Mouse (Mus musculus): ENCODE data around the gene P2ry2.

Gene P2ry2

DNA sequence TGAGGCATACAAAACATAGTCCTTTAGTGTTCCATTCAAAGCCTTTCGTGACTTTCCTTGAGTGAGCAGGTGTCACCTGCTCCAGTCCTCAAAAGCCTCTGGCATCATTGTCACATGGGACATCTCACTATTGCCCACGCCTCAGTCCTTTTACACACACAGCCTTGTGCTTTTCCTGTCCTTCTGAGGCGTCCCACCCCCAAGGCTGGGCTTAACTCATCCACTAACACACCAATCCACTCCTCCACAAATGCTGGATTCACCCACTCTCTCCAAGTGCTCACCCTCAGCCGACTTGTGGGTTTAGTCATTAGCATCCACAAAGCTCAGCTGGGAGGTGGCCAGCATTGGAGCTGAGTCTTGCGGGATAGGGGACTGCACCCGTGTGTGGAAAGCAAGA is 4.8 kb upstream of the P2ry2 start:
- no peak for DNase-seq

DNA sequence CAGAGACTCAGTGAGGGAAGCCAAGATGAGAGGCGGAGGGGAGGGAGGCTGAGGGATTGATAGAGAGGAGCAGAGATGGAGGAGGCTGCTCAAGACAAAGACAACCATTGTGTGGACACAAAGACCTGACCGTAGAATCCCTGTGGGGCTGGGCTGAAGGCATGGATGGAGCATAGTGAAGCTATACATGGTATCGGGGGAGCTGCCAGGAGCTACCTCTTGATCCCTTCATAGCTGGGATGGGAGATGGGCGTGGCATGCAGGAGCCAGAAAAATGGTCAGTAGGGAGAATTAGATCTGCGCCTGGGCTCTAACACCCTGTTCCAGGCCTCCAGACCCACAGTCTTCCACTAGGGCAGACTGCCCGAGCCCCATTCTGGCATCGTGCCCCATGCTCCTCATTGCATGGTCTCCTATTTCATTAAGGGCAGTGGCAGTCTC is 4.4 kb upstream of the P2ry2 start:
- no peak for DNase-seq

DNA sequence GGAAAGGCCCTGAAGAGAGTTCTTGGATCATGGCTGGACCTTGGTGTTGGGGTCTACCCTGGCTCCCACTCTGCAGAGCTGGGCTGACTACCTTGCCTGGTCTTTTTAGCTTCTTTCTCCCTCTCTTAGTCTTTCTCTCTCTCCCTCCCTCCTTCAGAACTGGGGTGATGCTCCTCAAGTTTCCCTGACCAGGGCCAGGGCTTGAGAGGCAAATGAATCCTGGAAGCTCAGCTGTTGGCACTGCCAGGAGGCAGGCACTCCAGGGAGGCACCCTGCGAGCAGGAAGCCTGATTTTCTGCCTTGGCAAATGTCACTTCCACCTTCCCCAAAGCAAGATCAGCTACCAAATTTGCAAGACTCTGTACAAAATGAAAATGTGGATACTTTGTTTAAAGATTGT is 2.3 kb upstream of the P2ry2 start:
- DNase-seq = no peak

DNA sequence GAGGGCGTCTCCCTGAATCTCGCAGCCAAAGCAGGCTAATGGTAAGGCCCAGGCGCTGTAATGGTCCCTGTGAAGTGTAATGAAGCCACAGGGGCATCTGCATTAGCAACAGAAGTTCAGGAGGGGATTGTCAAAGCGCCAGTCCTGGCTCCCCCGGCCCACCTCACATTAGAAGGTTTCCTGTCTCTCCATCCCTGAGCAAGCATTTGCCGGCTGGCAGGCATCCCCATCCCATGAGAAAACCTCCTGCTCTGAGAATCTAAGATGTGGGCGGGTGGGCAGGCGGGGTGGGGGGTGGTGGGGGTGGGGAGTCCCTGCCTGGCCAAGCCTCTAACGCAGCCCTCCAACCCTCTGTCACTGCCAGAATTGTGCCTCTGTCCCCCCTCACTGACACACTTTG is 1.4 kb upstream of the P2ry2 start:
- no peak for DNase-seq

DNA sequence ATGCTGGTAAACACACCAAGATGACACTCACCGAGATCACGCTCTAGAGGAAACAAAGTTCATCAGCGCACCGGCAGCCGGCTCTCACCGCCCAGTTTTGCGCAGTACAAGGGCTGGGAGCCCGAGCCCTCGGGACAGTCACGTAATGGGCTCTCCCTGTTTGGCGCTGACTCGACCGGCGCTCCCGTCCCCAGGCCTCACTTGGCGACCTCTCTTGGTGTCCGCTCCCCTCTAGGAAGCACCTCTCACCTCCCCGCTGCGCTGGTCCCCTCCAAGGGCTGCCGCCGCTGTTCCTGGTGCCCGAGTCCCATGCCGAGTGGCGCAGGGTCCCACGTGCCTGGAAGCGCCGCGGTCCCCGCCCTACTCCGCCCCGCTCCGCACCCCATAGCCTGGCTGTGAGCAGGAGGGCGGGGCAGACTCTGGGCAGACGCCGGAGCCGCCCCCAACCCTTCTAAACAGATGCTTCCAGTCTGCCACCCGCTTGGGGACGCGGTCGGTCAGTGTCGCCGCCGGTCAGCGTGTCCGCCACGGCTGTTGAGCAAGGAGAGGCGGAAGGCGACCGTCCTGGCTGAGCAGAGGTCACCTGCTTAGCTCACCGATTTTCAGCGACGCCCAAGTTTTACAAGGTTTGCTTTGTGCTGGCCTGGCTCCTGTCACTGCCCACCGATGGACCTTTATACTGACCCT is 842 bp downstream of the P2ry2 start:
- DNase-seq = peak; percentile 91

DNA sequence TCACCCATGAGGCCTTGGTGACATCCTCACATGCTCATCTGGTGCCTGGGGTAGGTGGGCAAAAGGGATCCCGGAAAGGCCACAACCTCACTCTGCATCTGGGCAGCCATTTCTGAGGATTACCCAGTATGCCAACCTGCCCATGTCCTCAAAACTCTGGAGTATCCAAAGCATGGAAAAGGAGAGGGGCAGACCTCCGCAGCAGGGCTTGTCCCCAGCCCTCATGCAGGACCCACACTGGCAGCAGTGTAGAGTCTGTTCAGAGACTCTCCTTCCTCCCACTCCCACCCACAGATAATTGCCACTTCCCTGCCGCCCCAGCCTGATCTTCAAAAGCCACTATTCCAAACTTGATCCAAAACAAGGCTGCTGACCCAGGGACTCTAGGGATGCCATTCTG is 1.9 kb downstream of the P2ry2 start:
- no peak for DNase-seq

DNA sequence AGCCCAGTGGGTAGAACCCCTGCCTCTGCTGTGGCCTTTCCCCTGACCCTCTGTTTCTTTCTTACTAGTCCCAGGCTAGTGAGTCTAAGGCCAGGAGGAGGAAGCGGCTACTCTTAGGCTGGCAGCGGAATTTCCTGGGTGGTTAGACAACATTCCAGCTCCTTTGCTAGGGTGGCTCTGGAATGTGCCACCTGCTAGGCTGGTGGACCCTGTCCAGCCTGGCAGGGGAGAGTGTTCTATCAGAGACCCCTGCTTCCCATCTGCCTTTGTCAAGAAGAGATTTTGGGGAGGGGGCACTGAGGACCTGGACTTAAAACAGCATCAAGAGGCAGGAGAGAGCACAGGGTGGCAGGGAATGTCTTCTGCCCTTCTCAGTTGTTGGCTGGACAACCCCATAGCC is 6.5 kb downstream of the P2ry2 start:
- no peak for DNase-seq

DNA sequence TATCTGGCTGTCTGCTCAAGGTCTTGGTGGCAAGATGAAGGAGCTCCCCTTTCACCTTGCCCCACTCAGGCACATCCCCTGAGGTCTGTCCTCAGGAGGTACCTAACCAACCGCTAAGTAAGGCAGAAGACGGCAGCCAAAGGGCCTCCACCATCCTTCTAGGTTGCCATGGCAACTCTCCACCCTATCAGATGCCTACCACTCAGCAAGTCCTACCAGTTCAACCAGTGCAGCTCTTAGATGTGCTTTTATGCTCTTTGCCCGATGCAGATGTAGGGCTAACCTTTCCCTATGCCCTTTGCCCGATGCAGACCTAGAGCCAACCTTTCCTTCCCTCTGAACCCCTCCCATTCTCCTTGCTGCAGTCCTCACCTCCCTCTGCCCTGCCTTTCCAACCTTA is 7.5 kb downstream of the P2ry2 start:
- no peak for DNase-seq

DNA sequence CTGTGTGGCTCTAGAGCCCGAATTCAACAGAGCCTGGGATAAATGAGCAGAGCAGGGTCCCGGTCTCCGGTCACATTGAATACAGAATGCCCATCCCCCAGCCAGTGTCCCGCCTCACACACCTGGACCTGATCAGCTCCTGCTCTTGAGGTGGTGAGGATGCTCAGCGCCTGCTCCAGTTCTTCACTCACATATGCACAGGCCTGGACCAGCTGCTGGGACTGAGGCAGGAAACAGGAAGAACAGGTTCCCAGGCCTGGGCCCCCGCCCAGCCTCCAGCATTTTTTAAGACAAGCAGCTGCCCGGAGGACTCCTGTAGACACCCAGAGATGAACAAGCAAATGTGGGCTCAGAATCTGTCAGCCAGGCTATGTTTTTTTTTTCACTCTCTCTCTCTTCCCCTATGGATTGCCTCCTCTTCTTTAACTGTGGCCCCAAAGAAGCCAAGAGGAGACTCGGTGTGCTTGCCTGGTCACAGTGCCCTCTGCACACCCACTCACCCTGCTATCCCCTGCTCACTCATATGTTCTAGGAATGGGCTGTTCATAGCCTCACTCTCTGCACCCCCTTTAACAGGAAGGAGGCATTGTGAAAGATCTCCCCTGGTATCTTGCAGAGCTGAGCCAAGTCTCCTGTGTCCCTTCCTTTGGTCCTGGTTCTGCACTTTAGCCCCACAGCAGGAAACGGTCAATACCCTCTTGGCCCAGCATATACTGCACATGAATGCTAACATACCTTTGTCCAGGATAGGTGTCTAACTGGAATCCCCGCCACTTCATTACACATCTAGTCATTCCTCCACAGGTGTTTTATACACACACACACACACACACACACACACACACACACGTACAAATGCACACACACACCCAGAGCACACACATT is 9.0 kb downstream of the P2ry2 start:
- no peak for DNase-seq

DNA sequence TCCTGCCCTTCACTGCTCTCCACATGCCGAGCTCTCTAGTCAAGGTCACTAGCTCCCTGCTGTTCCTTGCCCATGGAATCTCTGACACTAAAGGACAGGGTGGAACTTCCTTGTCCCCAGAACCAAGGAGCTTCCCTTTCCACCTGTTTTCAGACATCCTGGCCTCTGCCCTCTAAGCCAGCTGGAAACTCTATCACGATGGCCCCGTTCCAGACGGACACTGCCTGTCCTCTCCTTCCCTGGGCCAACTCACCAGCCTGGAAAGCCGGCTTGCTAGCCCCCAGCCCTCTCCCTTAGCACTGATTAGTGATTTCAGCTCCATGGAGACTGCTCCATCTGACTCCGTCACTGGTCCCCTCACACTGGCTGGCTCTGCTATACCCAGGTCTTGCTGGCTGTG is 10.4 kb downstream of the P2ry2 start:
- DNase-seq = no peak

DNA sequence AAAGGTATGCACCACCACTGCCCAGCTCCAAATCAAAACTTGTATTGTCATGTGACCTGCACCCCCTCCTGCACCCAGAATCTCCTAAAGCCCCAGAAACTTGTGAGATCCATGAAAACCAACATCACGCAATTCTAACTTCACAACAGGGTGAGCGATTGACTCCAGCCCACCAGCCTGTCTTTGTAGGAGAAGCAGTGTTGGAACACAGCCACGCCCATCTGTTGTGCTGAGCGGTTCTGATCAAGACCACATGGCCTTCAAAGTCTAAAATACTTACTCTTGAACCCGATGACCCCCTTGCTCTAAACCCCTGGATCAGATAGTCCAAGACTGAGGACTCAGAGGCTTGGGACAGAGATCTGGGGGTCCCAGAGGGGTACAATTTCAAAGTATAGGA is 13.0 kb downstream of the P2ry2 start:
- peak; percentile 47 for DNase-seq

DNA sequence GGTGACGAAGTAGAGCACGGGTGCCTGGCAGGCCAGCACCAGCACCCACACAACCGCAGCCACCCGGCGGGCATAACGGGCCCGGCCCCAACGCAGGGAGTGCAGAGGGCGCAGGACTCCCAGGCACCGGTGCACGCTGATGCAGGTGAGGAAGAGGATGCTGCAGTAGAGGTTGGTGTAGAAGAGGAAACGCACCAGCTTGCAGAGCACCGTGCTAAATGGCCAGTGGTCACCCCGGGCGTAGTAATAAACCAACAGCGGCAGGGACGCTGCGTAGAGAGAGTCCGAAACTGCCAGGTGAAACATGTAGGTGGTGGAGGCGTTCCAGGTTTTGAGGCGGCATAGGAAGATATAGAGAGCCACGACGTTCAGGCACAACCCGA is 14.1 kb downstream of the P2ry2 start:
- no peak for DNase-seq

DNA sequence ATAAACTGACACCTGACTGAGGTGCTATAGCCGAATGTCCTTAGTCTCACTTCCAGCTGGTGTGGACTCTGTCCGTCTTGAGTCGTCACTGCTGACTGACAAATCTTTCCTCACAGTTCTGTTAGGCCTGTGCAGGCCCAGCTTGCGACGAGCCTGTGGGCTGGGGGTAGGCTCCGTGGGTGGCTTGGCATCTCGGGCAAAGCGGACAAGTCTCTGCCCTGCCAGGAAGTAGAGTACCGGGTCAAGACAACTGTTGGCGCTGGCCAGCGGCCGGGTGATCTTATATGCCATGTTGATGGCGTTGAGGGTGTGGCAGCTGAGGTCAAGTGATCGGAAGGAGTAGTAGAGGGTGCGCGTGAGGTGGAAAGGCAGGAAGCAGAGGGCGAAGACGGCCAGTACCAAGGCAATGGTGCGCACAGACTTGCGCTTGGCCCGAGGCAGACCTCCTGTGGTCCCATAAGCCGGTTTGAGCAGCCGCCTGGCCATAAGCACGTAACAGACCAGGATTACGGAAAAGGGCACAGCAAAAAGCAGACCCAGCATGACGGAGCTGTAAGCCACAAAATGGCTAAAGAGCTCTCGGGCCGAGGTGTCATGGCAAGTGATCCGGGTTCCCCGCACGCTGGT is 14.6 kb downstream of the P2ry2 start:
- no peak for DNase-seq

DNA sequence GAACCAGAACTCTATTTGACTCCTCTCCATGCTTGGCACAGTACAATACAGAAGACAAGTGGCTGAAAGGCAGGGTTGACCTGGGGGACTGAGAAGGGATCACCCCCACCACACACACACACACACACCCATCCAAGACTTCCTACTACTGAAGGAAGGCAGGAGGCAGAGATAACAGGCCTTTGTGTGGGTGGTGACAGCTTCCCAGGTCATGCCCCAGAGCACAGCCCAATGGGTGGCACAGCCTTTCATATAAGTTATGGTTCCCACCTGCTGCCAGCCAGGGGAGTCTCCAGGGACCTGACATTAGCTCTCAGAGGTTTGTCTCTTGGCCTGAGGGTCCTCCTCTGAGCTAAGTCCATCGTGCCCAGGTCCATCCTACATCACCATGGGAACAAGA is 15.5 kb downstream of the P2ry2 start:
- DNase-seq = no peak

DNA sequence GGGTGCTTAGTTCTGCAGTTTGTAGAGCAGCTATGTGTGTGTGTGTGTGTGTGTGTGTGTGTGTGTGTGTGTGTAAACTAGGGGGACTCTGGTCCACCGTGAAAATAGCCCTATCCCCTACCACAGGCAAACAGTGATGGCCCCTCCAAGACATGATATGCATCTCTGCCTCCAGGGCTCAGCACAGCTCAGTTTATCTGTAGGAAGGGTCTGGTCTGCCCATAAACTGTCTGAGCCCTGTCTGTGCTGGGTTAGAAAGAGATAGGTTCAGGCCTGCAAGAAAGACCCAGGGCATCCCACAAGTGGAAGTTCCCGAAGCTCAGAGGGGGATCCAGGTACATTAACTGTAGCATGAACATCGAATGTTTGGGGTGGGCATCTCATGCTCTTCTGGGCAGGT is 16.7 kb downstream of the P2ry2 start:
- no peak for DNase-seq

DNA sequence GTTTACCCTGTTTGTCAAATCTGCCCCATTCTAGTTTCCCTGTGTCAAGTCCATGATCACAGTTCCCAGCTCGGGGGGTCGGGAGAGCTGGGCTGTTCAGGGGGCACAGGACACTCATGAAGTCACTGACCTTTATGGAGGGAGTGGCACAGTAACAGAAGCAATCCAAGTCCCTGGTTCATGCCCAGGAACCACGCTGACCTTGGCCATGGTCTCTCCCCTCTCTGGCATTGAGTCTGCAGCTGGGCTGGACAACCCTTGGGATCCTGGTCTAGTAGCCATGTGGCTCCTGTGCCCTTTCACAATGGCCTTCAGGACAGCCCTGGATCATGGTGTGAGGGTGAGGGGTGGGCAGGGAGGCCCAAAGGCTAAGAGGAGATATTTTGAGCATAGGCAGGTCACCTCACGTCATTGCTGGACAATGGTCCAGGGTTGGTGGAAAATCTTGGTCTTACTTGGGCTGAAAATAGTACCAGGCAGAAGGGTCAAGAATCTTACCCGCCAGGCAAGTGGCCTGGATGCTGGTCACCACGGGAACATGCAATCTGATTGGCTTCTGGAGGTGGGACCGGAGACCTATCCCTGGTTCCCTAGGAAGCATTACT is 17.3 kb downstream of the P2ry2 start:
- DNase-seq = no peak

DNA sequence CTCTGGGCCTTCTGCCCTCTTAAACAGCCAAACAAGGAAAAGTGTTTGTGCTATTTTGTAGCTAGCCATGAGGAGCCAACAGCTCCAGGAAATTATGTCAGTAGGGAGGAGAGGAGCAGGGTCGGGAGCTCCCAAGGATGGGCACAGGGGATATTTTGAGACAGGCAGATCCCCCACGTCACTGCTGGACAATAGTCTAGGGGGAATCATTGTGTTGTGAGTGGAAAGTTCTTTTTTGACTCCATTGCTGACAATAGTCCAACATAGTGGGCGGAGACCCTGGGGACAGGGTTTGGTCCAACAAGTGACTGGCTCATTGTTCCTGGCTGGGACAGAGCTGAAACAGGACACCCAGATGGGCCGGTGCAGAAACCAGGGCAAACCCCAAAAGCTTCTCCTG is 19.5 kb downstream of the P2ry2 start:
- peak; percentile 80 for DNase-seq

DNA sequence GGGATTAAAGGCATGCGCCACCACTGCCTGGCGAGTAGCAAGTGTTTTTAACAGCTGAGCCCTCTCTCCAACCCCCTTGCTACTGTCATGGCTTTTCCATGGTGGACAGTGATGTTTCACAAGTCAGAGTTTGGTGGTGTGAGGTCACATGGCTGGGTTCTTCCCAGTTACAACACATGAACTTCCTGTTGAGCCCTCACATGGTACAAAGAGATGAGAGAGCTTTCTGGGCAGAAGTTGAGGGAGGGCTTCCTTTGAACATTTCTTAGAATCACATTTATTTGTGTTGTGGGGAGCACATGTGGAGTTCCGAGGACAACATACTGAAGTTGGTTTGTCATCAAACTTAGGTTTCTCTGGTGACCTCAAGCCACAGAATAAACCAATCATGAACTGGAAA is 20.7 kb downstream of the P2ry2 start:
- DNase-seq = peak; percentile 64

DNA sequence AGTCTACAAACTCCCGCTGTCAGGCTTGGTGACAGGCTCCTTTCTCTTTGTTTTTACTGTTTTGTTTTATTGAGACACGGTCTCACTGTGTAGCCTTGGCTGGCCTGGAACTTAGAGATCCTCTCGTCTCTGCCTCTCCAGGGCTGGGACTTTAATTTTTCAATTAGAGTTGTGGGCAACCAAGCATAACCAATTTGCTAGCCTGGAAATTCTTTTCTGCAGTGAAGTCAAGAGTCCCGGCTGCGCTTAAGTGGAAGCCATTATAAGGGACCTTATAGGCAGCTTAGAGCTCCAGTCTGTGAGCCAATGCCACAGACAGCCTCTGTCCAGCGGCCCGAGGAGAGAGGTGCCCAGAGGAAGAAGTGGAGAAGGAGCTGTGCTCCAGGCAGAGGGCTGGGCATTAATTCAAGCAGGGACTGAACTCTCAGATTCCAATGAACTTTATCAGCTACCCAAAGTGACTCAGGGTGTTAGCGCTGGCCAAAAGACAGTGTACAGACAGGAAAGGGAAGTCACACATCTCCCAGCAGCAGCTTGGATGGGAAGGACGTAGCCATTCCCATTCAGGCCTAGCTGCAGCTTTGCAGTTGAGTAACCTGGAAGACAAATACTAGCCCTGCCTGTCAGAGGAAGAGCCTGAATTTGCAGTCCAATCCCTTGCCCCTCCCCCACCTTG is 21.9 kb downstream of the P2ry2 start:
- DNase-seq = peak; percentile 76

DNA sequence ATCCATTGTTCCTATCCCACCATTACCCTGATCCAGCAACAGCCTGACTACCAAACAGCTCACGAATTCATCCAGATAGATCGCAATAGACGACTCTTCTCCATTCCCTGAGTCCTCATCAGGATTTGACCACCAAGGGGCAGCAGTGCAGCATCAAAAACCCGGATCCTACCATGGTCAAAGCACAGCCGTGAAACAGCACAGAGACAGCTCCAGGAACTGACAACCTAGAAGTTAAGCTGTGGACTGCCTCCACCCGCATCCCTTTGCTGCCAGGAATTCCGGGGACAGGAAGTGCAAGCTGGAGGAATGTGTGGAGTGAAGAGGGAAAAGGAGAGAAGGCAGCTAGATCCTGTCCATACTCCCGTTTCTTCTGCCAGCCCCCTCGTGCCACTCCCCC is 24.6 kb downstream of the P2ry2 start:
- peak; percentile 93 for DNase-seq

DNA sequence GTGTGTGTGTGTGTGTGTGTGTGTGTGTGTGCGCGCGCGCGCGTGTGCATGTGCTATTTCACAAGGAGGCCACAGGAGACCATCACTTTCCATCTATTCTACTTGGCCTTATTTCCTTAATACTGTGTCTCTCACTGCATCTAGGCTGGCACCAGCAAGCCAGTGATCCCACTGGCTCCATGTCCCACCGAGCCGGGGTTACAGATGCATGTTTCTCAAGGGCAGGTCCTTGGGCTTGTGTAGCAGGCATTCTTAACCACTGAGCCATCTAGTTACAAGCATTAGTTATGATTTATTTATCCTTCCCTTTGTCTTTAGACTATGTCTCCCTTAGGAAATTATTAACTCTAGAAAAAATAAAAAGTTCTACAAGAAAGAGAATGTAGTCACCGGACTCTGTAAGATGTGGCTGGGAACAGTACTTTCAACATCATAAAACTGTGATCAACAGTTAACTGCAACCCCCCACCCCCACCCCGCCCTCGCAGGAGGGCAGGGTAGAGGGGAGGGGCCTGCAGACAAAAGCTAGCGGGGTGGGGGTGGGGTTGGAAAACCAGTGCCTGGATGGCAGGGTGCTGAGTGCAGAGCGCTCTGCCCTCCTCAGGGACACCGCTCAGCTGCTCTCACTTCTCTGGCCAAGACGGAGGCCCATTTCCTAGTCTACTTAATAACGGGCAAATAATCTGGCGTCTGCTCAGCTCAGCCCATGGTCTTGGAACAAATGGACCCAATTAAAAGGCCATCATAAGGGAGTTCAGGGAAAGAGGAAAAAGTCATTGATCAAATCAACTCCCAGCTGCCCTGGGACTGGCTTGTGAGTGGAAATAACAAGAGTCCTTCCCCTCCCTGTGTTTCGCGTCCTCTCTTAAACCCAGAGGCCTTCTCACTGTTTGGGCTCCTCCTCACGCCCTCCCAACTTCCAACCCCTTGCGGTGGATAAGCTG is 27.9 kb downstream of the P2ry2 start:
- DNase-seq = peak; percentile 73

DNA sequence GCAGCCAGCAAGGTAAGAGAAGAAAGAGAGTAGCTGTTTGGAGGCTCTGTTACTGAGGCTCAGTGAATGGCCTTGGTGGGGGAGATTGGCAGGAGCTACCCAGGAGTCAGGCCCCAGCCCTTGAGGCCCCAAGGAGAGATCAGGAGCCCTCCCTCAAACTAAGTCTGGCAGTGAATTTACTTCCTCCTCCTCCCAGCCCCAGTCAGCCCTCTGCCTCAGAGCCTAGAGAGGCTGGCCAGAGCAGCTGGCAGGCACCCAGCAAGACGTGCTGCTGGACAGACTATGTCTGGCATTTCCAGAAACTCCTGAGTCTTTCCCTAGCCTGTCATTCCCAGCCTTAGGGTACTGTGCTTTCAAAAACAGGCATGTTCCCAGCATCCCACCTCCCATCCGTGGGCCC is 33.5 kb downstream of the P2ry2 start:
- DNase-seq = peak; percentile 91

Measured in lung, postnatal 10 days (tissue).